Mouse (Mus musculus) ES-Bruce4 (cell line): ENCODE results near the gene Lca5. TPM values are rescaled to one million over a fixed set of nuclear protein-coding genes. Genes with fewer than 3 reads are reported as not detected.

Experiments
- H3K27ac ChIP-seq: 2 replicates; pipeline ENCODE4 v1.5.1; 2012; ENCODE audit warnings: low read length, inconsistent platforms; ENCODE audit not compliant: insufficient read depth
- H3K27me3 ChIP-seq: 2 replicates; pipeline ENCODE4 v1.6.1; 2012; ENCODE audit warnings: mild to moderate bottlenecking, low read length, inconsistent platforms; ENCODE audit not compliant: control insufficient read depth, poor library complexity, insufficient read depth, severe bottlenecking
- H3K36me3 ChIP-seq: 2 replicates; pipeline ENCODE4 v1.6.1; 2012; ENCODE audit warnings: inconsistent platforms, mild to moderate bottlenecking, low read length, moderate library complexity; ENCODE audit not compliant: control insufficient read depth, poor library complexity, insufficient read depth, severe bottlenecking
- H3K4me1 ChIP-seq: one replicate; pipeline ENCODE4 v1.8.1; 2011; ENCODE audit warnings: low read length; ENCODE audit not compliant: control insufficient read depth, insufficient read depth
- H3K4me3 ChIP-seq: 2 replicates; pipeline ENCODE4 v1.5.1; 2011; ENCODE audit warnings: low read depth, mild to moderate bottlenecking, low read length
- H3K9ac ChIP-seq: 2 replicates; pipeline ENCODE4 v1.6.1; 2012; ENCODE audit warnings: low read depth, mild to moderate bottlenecking, inconsistent platforms; ENCODE audit not compliant: poor library complexity, severe bottlenecking
- H3K9me3 ChIP-seq: replicated peaks from 2 replicates; pipeline ENCODE4 v1.6.1; 2012; ENCODE audit warnings: mild to moderate bottlenecking, low read length, inconsistent platforms; ENCODE audit not compliant: control insufficient read depth, poor library complexity, insufficient read depth, severe bottlenecking
- CTCF ChIP-seq: IDR thresholded peaks from one replicate; pipeline ENCODE4 v1.8.1; 2011; ENCODE audit warnings: low read depth, low read length
- EP300 ChIP-seq: IDR thresholded peaks from 2 replicates; pipeline ENCODE4 v1.6.1; 2011; ENCODE audit warnings: low read depth, low read length; ENCODE audit not compliant: insufficient read depth
- POLR2A ChIP-seq: IDR thresholded peaks from one replicate; pipeline ENCODE4 v1.8.1; 2011; ENCODE audit warnings: low read length; ENCODE audit not compliant: insufficient read depth
- polyA plus RNA-seq: library from polyadenylated mRNA; stranded (reverse); fragments of >200 nt; gene quantifications from 2 replicates; pipeline ENCODE4 v1.2.4, GENCODE M21; 2011; ENCODE audit warnings: low read depth; ENCODE audit not compliant: missing spikeins, insufficient read depth, insufficient read length

Gene Lca5
- polyA plus RNA-seq, 1 experiment, result 15.4 TPM

DNA sequence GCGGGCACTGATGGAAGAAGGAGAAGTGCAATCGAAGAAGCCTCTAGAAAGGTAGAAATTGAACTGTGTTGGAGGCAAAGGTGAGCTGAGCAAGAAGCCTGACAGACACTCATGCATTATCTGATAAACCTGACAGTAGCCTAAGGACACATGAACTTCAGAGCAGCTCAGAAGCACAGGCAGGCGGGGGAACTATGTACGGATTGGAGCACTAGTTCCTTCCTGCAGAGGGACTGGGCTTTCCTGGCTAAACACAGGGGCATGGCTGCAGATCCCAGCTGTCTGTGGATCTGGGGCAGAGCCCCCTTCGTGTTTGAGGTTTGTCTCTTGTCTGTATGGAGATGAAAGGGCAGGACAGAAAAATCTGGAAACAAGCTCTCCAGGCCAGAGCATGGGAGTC is 89.8 kb downstream of the Lca5 start:
- TF ChIP-seq CTCF (no peak), EP300 (no peak), POLR2A (no peak)
- Histone ChIP-seq H3K27ac (no peak overlapping the region), H3K9me3 (no peaks in the 10 kb centered on the region), H3K9ac (no peak overlapping the region), H3K4me1 (no peaks in the 10 kb centered on the region), H3K27me3 (no peaks in the 10 kb centered on the region), H3K4me3 (no peak overlapping the region), H3K36me3 (no peaks in the 10 kb centered on the region)

DNA sequence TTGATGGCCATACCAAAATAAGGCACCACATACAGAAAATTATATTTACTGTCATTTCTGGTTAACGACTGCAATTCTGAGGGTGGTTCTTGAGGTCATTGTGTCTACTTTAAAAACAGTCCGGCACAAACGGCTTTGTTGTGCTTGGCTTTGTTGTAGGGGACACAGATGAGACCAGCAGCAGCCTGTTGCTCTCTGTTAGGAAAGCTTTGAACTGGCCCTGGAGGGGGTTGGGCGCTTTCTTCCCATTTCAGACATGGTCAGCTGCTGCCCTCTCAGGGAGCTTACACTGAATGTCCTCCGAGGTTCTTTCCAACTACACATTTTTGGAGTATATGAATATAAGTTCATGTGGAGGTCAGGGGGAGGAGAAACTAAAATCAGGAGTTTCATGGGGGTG is 90.3 kb downstream of the Lca5 start:
- no peak overlapping the region for H3K9ac ChIP-seq
- H3K4me1 ChIP-seq, result no peaks in the 10 kb centered on the region
- H3K36me3 ChIP-seq, result no peaks in the 10 kb centered on the region
- no peaks in the 10 kb centered on the region for H3K27me3 ChIP-seq
- no peaks in the 10 kb centered on the region for H3K9me3 ChIP-seq
- no peak for TF ChIP-seq EP300
- no peak for TF ChIP-seq CTCF
- no peak for TF ChIP-seq POLR2A
- no peak overlapping the region for H3K4me3 ChIP-seq
- no peak overlapping the region for H3K27ac ChIP-seq

DNA sequence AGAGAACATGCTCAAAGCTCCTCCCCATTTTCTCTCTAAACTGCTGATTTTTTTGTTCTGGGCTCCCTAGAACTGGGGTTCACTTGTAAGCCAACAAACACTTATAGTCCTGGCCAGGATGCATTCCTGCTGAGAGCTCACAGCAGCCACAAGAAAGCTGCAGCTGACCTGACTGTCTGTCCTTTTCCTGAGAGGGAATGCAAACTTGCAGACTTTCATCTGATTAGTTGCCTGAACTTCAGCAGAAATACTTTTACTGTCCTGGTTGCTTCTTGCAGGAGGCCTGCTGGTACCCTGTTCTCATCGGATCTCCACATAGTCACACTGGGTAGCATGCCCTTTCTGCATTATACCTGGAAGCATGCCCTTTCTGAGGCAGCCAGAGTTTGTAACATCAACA is 91.0 kb downstream of the Lca5 start:
- no peaks in the 10 kb centered on the region for H3K27me3 ChIP-seq
- TF ChIP-seq EP300 (no peak), CTCF (no peak), POLR2A (no peak)
- no peaks in the 10 kb centered on the region for H3K4me1 ChIP-seq
- no peaks in the 10 kb centered on the region for H3K9me3 ChIP-seq
- no peaks in the 10 kb centered on the region for H3K36me3 ChIP-seq
- no peak overlapping the region for H3K9ac ChIP-seq
- no peak overlapping the region for H3K27ac ChIP-seq
- no peak overlapping the region for H3K4me3 ChIP-seq

DNA sequence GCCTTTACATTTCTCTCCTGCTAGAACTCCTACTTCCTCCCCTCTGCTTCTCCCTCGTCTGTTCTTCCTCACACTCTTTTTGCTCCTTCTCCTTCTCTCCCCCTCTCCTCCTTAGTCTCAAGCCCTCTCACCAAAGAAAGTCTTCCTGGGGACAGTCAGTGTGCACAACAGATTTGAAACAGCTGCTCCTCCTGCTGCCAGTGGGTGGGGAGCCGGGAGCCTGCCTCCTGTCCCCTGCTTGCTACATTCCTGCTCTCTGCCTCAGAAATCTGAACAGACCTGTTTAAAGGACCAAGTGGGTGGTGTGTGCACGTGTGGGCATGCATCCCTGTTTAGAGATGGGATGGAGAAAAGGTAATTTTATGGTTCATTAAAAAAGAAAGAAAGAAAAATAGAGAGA is 91.4 kb downstream of the Lca5 start:
- no peak for TF ChIP-seq POLR2A
- TF ChIP-seq CTCF, result no peak
- TF ChIP-seq EP300, result no peak
- no peak overlapping the region for H3K9ac ChIP-seq
- H3K27ac ChIP-seq, result no peak overlapping the region

DNA sequence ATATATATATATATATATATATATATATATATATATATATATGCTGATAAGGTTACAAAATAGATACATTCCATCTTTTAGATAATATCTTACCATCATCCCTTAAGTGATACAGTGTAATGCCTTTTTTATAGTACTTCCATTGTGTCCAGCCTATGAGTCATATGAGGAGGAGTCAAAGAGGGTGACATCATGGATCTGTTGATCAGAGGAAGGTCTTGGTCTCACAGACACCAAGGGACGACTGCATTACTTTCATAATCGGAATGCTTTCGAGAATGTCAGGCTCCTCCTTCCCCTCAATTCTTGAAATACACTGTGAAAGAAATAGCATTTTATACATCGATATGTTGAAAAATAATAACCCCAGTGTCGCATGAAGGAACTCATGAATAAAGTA is 93.4 kb downstream of the Lca5 start:
- Histone ChIP-seq H3K27me3 (no peaks in the 10 kb centered on the region), H3K27ac (no peak overlapping the region), H3K4me1 (no peaks in the 10 kb centered on the region), H3K9ac (no peak overlapping the region), H3K36me3 (no peaks in the 10 kb centered on the region), H3K9me3 (no peaks in the 10 kb centered on the region), H3K4me3 (no peak overlapping the region)
- TF ChIP-seq CTCF, result no peak

More for the DNA sequence above, 91.4 kb downstream of the Lca5 start:
- Histone ChIP-seq H3K27me3 (no peaks in the 10 kb centered on the region), H3K4me3 (no peak overlapping the region), H3K4me1 (no peaks in the 10 kb centered on the region), H3K36me3 (no peaks in the 10 kb centered on the region), H3K9me3 (no peaks in the 10 kb centered on the region)

DNA sequence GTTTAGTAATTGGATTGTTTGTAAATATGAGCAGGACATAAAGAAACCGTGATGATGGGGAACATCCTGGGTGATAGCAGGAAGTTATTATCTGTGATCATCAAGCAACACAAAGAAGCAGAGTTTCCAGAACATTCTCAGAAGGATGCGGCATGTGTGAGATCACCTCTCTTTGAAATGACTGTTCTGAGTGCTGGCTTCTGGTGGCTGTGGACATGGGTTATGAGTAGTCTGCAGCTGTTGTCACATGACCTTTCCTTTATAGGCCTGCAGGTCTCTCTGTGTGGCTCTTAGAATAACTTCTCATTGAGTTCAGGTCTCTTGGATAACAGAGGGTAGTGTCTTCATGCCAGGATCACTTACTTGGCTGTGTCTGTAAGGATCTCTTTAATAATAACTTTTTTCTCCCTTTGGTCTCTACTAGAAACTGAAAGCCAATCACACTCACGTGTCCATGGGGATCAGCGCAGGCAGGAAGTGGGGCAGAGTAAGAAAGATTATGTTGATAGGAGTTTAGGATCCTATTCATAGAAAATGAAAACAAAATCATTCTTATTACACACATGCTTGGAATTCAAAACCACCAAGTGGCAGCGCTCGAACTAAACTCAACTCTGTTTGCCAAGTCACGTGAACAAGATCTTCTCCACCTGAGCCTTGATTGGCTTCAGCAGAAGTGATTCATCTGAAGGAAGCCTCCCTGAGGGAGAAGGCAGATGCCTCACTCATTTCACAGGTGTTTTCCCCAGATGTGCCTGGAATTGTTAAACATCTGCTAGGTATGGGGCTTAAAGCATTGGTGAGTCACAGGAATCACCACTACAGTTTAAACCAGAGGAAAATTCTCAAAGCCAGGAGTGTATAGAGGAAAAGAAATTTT is 98.2 kb downstream of the Lca5 start:
- H3K4me3 ChIP-seq, result no peak overlapping the region
- H3K36me3 ChIP-seq, result no peaks in the 10 kb centered on the region
- no peak overlapping the region for H3K27ac ChIP-seq
- no peaks in the 10 kb centered on the region for H3K4me1 ChIP-seq
- H3K9me3 ChIP-seq, result no peaks in the 10 kb centered on the region
- H3K9ac ChIP-seq, result no peak overlapping the region
- no peak for TF ChIP-seq POLR2A
- no peak for TF ChIP-seq EP300
- TF ChIP-seq CTCF, result no peak
- H3K27me3 ChIP-seq, result no peaks in the 10 kb centered on the region

Other genes with a start within 250 kb of the Lca5 start
- 19.5 and 23.1 TPM in 2 replicates for gene Sh3bgrl2, start 107.2 kb upstream of the Lca5 start, polyA plus RNA-seq